Mouse (Mus musculus) midbrain, embryonic 11.5 days (tissue): ENCODE data around the gene Frzb. TPM values are rescaled to one million over a fixed set of nuclear protein-coding genes. Genes with fewer than 3 reads are reported as not detected.
"Not testable (repeated sequence)": the region's sequence is repeated elsewhere in the genome, so short reads cannot be mapped to it uniquely, and the experiment has no call there.

Experiments used
- ATAC-seq: fragments of 200-750 bp; cut with Nextera tagmentation; 2 replicates; pipeline ENCODE4 v1.8.0; 2017; ENCODE audit warnings: moderate TSS enrichment, moderate library complexity; ENCODE audit not compliant: low FRiP score
- DNase-seq: peaks from one replicate; pipeline ENCODE4 v3.0.0; 2015; ENCODE audit warnings: low spot score; ENCODE audit errors: missing footprints
- H3K27ac ChIP-seq: fragments of 300-500 bp; sonication (generic); 2 replicates; pipeline ENCODE4 v1.5.1; 2014; ENCODE audit warnings: low read depth, low read length
- H3K27me3 ChIP-seq: fragments of 300-500 bp; sonication (generic); 2 replicates; pipeline ENCODE4 v1.6.1; 2014; ENCODE audit warnings: mild to moderate bottlenecking, low read length, moderate library complexity, mixed read lengths; ENCODE audit not compliant: control insufficient read depth, insufficient read depth
- H3K36me3 ChIP-seq: fragments of 300-500 bp; sonication (generic); 2 replicates; pipeline ENCODE4 v1.6.1; 2014; ENCODE audit warnings: mild to moderate bottlenecking, low read length, moderate library complexity, mixed read lengths; ENCODE audit not compliant: control insufficient read depth, insufficient read depth
- H3K4me1 ChIP-seq: fragments of 300-500 bp; sonication (generic); 2 replicates; pipeline ENCODE4 v1.6.1; 2014; ENCODE audit warnings: low read length; ENCODE audit not compliant: control insufficient read depth, insufficient read depth
- H3K4me2 ChIP-seq: fragments of 300-500 bp; sonication (generic); 2 replicates; pipeline ENCODE4 v1.6.1; 2014; ENCODE audit warnings: mild to moderate bottlenecking, moderate library complexity
- H3K4me3 ChIP-seq: fragments of 300-500 bp; sonication (generic); 2 replicates; pipeline ENCODE4 v1.5.1; 2014; ENCODE audit warnings: low read depth, low read length
- H3K9ac ChIP-seq: fragments of 300-500 bp; sonication (generic); 2 replicates; pipeline ENCODE4 v1.6.1; 2014; ENCODE audit warnings: low read length
- H3K9me3 ChIP-seq: fragments of 300-500 bp; sonication (generic); 2 replicates; pipeline ENCODE4 v1.6.1; 2016; ENCODE audit warnings: low read length; ENCODE audit not compliant: control insufficient read depth
- WGBS: fragments of 180-500 bp; shearing (Covaris S2); extraction: QIAGEN DNeasy Blood & Tissue Kit; methylation state at CpG from one replicate; pipeline ENCODE4 v1.1.7; 2014; 5-methylcytosine and 5-hydroxymethylcytosine counted together
- polyA plus RNA-seq: library from polyadenylated mRNA; unstranded; fragments of >200 nt; fragmentation: Nextera tagmentation; extraction: Ambion mirVana; gene quantifications from 2 replicates; pipeline ENCODE4 v1.2.1, GENCODE M21; 2014

The Frzb gene
- polyA plus RNA-seq, result 10.6 and 11.4 TPM in 2 replicates

DNA sequence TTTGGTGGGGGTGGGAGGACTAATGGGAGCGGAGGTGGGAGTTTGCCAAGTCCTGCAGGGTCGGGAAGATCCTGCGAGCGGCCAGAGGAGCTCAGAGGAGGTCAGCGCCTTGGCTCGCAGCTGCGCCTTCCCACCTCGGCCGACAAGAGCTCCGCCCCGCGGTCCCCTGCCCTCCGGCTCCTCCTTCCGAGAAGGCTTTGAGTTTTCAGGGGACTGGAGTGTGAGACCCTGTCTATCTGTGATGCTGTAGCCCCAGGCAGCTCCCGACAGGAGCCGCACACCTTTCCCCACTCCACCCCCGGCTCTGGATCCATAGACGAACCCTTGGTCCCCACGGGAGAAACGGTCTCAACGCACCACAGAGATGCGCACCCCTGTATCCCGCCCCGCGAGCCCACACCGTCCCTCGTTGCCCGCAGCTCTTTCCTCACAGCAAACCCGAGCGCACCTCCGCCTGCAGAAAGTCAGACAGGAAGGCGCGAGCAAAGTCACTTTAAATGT is at the start of gene Frzb:
TSS of gene Frzb (minus strand) at position 335 of the 501 bp plus-strand sequence.
- ATAC-seq (peak; percentile 83), DNase-seq (peak; percentile 98)
- H3K27ac ChIP-seq, result peak within 1 kb of the TSS; percentile 30; the same call in 1 of the 2 replicates
- peak within 1 kb of the TSS; percentile 48 for H3K4me3 ChIP-seq
- peak within 1 kb of the TSS; percentile 64 for H3K9ac ChIP-seq
- H3K4me2 ChIP-seq, result peak within 1 kb of the TSS; percentile 90
- no peaks in the 10 kb centered on the region for H3K36me3 ChIP-seq
- no peaks in the 10 kb centered on the region; the same call in 1 of the 2 replicates for H3K27me3 ChIP-seq
- peaks cover 3% of the 10 kb centered on the region; the same call in 1 of the 2 replicates for H3K9me3 ChIP-seq
- WGBS, result under 1% methylated on average over 24 of the region's 33 CpGs
- peaks cover 6% of the 10 kb centered on the region; the same call in 1 of the 2 replicates for H3K4me1 ChIP-seq

DNA sequence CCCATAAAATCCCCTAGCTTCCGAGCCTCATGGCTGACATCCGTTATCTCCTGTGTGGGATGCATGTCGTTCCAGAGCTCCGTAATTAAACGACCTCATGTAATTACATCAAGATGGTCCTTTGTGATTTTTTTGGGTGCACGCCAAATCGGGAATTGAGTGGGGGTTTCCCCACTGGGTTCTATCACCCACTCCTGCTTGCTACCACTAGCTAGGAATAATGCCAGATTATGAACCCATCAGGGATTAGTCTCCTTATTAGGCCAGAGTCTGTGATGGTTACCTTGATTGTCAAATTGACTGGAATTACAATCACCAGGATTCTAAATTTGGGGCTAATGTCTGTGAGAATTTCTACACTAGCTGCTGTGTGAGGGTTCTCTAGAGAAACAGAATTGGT is 47.9 kb upstream of the Frzb start:
- peak; percentile 72 for DNase-seq
- H3K4me1 ChIP-seq, H3K9me3 ChIP-seq, H3K9ac ChIP-seq, H3K4me3 ChIP-seq, H3K27ac ChIP-seq, ATAC-seq, H3K36me3 ChIP-seq, H3K4me2 ChIP-seq, H3K27me3 ChIP-seq: not testable (repeated sequence)
- 94% methylated on average over 7 of the region's 7 CpGs for WGBS

DNA sequence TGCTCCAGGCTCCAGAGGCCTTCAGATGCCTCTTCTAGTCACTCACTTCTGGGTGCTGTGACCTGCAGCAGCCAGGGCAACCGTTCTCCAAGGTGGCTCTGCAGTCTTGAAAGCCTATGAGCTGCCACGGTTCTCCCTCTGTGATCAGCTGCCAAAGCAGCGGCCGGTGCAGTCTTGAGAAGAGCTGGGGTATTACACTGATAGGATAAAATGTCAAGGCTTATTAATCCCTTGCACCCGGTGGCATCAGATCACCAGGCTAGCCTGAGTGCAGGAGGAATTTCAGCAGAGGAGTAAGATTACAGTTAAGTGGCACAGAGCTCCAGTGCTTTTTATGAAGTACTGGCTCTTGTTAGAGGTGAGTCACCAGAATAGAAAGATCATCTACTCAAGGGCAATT is 39.4 kb upstream of the Frzb start:
- no peaks in the 10 kb centered on the region for H3K27me3 ChIP-seq
- no peaks in the 10 kb centered on the region for H3K36me3 ChIP-seq
- H3K4me1 ChIP-seq, result no peaks in the 10 kb centered on the region
- H3K27ac ChIP-seq, result no peak overlapping the region
- DNase-seq (no peak), ATAC-seq (no peak)
- 80% methylated on average over 5 of the region's 5 CpGs for WGBS
- no peak overlapping the region for H3K4me3 ChIP-seq
- H3K4me2 ChIP-seq, result no peak overlapping the region
- H3K9ac ChIP-seq, result no peak overlapping the region
- no peaks in the 10 kb centered on the region for H3K9me3 ChIP-seq

DNA sequence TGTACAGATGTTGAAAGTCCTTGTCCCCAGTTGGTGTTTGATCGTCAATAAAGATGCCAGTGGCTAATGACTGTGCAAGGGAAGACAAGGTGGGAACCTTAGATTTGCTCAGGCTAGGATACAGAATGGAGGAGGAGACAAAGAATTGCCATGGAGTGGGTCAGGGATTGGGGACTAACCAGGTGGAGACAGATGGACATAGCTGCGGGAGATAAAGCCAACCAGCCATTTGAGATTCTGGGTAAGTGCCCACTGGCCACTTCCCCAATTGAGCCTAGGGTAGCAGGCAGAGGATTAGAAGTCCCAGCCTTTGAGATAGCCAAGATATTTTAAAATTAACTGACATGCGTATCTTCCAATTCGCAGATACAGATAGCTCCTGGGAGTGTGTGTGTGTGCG is 37.5 kb upstream of the Frzb start:
- Histone ChIP-seq H3K9me3 (no peaks in the 10 kb centered on the region), H3K36me3 (no peaks in the 10 kb centered on the region), H3K4me1 (no peaks in the 10 kb centered on the region), H3K9ac (no peak overlapping the region), H3K27me3 (no peaks in the 10 kb centered on the region), H3K4me3 (no peak overlapping the region), H3K4me2 (no peak overlapping the region), H3K27ac (no peak overlapping the region)
- WGBS, result 95% methylated on average over 5 of the region's 5 CpGs
- DNase-seq (no peak), ATAC-seq (no peak)

DNA sequence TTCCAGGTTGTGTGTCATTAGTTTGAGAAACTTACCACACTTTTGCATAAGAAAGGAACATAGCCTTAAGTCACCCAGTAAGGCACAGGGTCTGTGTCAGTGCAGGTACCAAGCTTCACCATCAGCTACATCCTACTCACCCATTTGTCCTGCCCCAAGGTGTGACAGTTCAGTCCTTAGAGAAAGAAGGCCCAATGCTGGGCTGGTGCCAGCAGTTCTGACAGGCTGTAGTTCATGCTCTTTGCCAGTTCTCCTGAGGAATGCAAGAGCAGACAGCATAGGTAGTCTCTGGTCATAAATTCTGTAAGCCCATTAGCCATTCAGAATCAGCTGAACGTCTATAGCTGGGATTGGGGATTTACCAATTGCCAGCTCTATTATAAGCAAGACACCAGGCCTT is 28.4 kb upstream of the Frzb start:
- H3K27ac ChIP-seq, result no peak overlapping the region
- WGBS, result 59% methylated on average over 1 of the region's 1 CpGs
- ATAC-seq, result no peak

DNA sequence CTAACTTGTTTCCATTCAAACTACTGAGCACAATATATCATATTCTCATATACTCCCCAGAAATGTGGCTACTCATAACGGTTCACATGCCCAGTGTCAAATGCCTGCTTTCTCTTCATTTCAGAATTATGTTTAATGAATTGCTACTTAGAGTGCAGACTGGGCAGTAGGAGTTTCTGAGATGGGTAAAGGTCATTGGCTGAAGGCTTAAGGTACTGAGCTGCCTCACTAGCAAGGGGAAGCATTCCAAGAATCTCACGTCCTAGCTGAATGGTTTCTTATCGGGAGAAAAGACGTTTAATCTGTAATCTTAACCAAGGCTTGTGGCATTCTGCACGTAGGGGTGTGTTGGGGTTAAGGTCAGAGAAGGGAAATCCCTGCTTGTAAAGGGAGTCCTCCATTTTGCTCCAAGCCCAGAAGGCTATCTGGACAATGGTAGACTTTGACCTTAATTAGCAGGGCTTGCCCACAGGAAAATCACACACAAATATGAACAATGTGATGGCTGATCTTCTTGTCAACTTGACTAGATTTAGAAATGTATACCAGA is 26.9 kb upstream of the Frzb start:
- ATAC-seq, result no peak
- H3K9me3 ChIP-seq, result no peaks in the 10 kb centered on the region
- H3K9ac ChIP-seq, result no peak overlapping the region
- H3K27me3 ChIP-seq, result no peaks in the 10 kb centered on the region
- no peak for DNase-seq
- no peaks in the 10 kb centered on the region for H3K36me3 ChIP-seq
- H3K4me3 ChIP-seq, result no peak overlapping the region
- H3K4me2 ChIP-seq, result no peak overlapping the region
- H3K27ac ChIP-seq, result no peak overlapping the region
- WGBS, result 73% methylated on average over 5 of the region's 5 CpGs
- no peaks in the 10 kb centered on the region for H3K4me1 ChIP-seq

More for the DNA sequence above, 28.4 kb upstream of the Frzb start:
- no peak overlapping the region for H3K9ac ChIP-seq
- no peaks in the 10 kb centered on the region for H3K27me3 ChIP-seq
- no peak for DNase-seq
- no peaks in the 10 kb centered on the region for H3K4me1 ChIP-seq
- H3K4me2 ChIP-seq, result no peak overlapping the region
- no peaks in the 10 kb centered on the region for H3K9me3 ChIP-seq
- no peak overlapping the region for H3K4me3 ChIP-seq
- H3K36me3 ChIP-seq, result no peaks in the 10 kb centered on the region

DNA sequence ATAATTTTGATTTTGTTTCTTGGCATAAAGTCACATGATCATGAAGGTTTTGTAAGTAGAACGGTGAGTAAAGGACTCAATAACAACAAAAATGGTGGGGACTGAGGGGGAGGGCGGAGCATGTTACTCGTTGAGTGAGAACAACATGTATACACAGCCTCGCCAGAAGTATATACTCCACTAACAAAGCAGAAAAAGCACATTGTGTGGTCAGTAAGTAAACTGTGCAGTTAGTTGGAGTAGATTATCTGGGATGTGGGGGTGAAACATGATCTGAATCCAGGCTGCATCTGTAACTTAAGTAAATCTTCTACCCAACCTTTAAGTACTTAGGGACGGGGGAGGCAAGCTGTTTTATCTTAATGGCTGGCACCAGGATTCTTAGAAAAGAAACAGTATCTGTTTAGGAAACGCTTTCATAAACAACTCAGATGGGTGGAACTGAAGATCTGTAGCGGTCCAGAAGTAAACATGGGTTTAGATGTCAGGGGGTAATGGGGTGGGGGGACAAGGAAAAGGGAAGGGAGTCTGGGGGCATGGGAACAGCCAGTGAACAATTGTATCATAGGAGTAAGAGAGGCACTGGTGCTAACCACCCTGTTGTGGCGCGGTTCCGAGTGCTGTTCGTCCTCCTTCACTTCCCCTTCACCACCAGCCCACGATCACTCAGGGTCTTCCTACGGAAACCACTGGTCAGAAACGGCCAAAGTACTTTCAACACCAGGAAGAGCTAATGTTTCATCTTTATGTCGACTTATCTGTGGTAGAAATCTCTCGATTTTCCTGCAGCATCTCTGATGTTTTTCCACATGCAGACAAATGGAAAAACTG is 18.8 kb upstream of the Frzb start:
- Histone ChIP-seq H3K27ac (no peak overlapping the region), H3K9ac (no peak overlapping the region), H3K27me3 (no peaks in the 10 kb centered on the region), H3K36me3 (no peaks in the 10 kb centered on the region), H3K4me2 (no peak overlapping the region), H3K4me1 (no peaks in the 10 kb centered on the region; the same call in 1 of the 2 replicates), H3K4me3 (no peak overlapping the region), H3K9me3 (no peaks in the 10 kb centered on the region)
- ATAC-seq (no peak), DNase-seq (no peak)
- 88% methylated on average over 16 of the region's 16 CpGs for WGBS

DNA sequence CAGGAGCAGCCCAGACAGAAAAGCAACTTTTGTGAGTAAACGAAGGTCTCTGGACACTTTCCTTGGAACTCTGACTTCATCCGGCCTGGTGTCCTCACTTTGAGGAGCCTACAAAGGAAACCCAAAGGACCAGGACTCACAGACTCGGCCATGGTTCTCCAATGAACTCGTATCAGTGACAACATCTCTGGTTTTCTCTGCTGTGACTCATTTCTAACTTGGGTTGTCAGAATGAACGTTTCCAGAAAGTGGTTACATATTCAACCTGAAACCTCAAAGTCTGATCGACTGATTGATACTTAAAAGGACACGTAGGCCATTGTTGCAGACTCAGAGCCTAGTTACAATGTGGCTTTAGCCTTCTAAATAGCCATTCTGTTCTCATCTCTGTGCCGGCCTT is 14.4 kb upstream of the Frzb start:
- no peaks in the 10 kb centered on the region for H3K27me3 ChIP-seq
- H3K4me3 ChIP-seq, result no peak overlapping the region
- no peaks in the 10 kb centered on the region for H3K9me3 ChIP-seq
- H3K27ac ChIP-seq, result no peak overlapping the region
- WGBS, result 57% methylated on average over 8 of the region's 8 CpGs
- no peaks in the 10 kb centered on the region; the same call in 1 of the 2 replicates for H3K4me1 ChIP-seq
- ATAC-seq (no peak), DNase-seq (no peak)
- no peak overlapping the region for H3K9ac ChIP-seq
- H3K36me3 ChIP-seq, result no peaks in the 10 kb centered on the region
- H3K4me2 ChIP-seq, result no peak overlapping the region

DNA sequence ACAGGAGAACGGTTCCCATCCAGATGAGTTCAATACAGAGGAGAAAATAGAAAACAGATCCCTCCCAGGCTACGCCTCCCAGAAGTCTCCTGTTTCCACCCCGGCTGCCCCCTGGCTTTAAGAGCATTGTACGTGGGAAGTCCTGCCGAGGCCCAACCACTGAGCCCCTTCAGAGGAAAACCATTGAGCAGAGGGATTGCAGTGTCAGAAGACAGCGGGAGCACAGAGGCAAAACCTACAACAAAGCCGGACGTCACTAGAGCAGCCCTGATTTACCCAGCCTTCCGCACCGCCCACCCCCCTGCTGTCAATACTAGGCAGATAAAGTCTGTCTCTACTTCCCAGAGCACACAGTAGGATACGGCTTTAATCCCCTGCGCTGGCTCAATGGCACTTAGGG is 806 bp upstream of the Frzb start:
- Histone ChIP-seq H3K9me3 (peaks cover 3% of the 10 kb centered on the region; the same call in 1 of the 2 replicates), H3K9ac (peak overlapping the region; percentile 64), H3K36me3 (no peaks in the 10 kb centered on the region), H3K4me2 (peak overlapping the region; percentile 90), H3K4me1 (peaks cover 6% of the 10 kb centered on the region; the same call in 1 of the 2 replicates), H3K27ac (no peak overlapping the region), H3K27me3 (no peaks in the 10 kb centered on the region; the same call in 1 of the 2 replicates), H3K4me3 (peak overlapping the region; percentile 48)
- DNase-seq, result peak; percentile 96
- WGBS, result 0% methylated on average over 12 of the region's 12 CpGs
- ATAC-seq, result peak; percentile 84
